Mouse (Mus musculus) cortical plate, adult 2 months (tissue): ENCODE measurements around the gene Cks1b.

Experiments used
- CTCF ChIP-seq: fragments of 200-500 bp; IDR thresholded peaks from 2 replicates; pipeline ENCODE4 v1.5.1; 2011; ENCODE audit warnings: mild to moderate bottlenecking, control low read depth, low read length; ENCODE audit not compliant: insufficient read depth; ENCODE audit errors: extremely low read depth
- POLR2A ChIP-seq: fragments of 200-500 bp; IDR thresholded peaks from 2 replicates; pipeline ENCODE4 v1.6.1; 2011; ENCODE audit warnings: mild to moderate bottlenecking, low read length, control low read depth; ENCODE audit not compliant: insufficient read depth; ENCODE audit errors: extremely low read depth

GRCm38 (mm10) chr3:89365486-89366414, 52.4 kb downstream of the Cks1b start:
- TF ChIP-seq CTCF (no peak), POLR2A (no peak)
